Mouse (Mus musculus) lung, postnatal 36 days (tissue): ENCODE measurements at regions not wholly inside any gene's neighbourhood (a gene's known extent, or its start where the extent isn't known, plus 50 kb on each side); places are given as distances from the start of the nearest gene placed in this dataset.

Experiments
- DNase-seq: peaks from one replicate; pipeline ENCODE4 v3.0.0; 2022; ENCODE audit warnings: mixed read lengths

DNA sequence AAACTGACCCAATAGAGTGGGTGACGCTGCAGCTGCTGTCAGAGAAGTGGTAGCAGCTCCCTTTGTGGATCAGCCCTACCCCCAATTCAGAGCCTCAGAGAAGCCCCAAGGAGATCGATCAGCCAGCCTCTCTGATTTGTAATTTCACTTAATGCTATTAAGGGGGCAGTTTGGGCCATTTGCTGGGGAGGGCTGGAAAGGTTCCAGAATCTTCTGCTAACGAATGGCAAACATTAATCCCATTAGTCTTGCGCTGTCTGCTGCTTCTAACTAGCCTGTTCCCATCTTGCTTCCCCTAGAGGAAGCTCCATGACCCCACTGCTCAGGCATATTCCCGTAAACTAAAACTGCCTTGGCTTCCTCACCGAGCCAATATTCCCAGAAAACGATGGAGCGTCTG lies 59.9 kb upstream of the Lrrn2 start:
- no peak for DNase-seq

GRCm38 (mm10) chr1:132818296-132818695 lies 61.8 kb upstream of the Lrrn2 start:
- DNase-seq: no peak

DNA sequence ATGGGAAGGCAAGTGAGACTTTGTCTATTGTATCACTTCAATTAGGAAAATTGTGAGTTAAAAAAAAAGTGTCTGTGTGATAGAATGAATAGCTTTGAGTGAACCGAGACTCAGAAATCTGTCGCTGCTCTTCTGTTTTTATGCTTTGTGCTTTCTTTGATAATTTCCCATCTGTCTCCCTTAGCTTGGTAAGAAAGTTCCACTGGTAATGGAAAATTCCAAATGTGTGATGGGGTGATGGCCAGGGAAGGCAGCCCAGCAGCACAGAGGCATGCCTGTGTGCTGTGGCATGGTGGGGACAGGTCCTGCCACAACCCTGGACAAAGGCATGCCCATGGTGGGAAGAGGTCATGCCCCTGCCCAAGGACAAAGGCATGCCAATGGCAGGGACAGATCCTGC lies 62.7 kb upstream of the Lrrn2 start:
- no peak for DNase-seq

- no peak for DNase-seq
These were observed 63.9 kb upstream of the Nfasc start for GRCm38 (mm10) chr1:132805543-132805942.

DNA sequence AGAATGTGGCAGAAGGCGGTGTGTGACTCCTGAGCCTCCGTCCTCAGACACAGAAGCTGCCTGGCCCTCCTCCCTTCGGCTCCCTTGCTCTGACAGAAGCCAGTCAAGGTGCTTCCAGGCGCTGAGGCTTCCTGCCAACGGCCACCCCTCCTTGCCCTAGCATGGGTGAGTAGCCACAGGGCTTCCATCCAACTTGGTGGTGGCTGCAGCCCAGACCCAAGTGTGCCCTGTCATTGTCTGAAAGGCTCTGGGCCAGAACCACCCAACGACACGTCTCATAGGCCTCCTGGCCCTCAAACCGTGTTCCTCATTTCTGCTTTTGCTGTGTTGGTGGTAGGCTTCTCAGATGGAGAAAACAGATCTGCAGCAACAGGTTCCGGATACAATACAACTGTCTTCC lies 62.2 kb upstream of the Nfasc start:
- no peak for DNase-seq

GRCm38 (mm10) chr1:132802380-132802779 lies 60.8 kb upstream of the Nfasc start:
- no peak for DNase-seq

- no peak for DNase-seq
These were observed 58.7 kb upstream of the Nfasc start for GRCm38 (mm10) chr1:132800285-132800684.

DNA sequence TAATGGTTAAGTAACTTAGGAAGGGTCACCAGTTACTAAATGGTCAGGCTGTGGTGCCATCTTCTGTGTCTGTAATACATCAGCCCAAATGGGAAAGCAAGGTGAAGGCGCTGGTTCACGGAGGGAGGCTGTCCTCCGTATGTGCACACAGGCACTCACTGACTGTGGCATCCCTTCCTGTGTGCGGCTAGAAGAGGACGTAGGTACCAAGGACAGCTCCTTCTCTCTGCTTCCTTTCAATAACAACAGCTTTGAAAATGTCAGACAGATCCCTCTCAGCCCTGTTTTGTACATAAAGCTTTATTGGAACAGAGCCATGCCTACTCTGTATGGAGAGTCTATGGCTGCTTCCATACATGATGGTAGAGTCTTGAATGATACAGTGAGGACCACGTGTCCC lies 57.7 kb upstream of the Nfasc start:
- DNase-seq: peak; percentile 21

DNA sequence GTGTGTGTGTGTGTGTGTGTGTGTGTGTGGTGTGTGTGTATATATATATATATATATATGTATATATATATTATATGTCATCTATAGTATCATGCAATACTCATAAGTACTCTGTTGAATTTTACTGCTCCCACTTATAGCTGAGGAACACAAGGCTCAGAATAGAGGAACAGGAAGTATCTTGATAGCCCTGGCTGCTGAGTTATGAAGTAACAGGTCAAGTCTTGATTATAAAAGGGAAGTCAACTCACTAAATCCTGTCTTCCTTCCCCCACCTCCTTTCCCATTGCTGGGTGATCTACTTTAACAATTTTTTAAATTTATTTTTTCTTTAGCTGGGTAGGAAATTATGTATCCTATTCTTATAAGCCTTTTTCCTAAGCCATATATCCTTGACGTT lies 52.9 kb upstream of the Nfasc start:
- no peak for DNase-seq
